Mouse (Mus musculus): ENCODE results near the gene Brat1.

Gene Brat1

GRCm38 (mm10) chr5:140702103-140702513, 2.7 kb upstream of the Brat1 start, which contains the start of gene Iqce:
Iqce (minus strand) TSS chr5:140702378.
- peak; percentile 99 for DNase-seq

GRCm38 (mm10) chr5:140702618-140703175, 2.1 kb upstream of the Brat1 start:
- DNase-seq, result peak; percentile 26 to 33

- DNase-seq, result peak; percentile 17 to 32
Measured at GRCm38 (mm10) chr5:140703480-140704377, 1.1 kb upstream of the Brat1 start.

- DNase-seq, result no peak
Measured at GRCm38 (mm10) chr5:140705501-140706171, 825 bp downstream of the Brat1 start.

- DNase-seq, result no peak
Measured at GRCm38 (mm10) chr5:140710315-140710714, 5.5 kb downstream of the Brat1 start.

- DNase-seq, result no peak
Measured at GRCm38 (mm10) chr5:140711040-140711439, 6.2 kb downstream of the Brat1 start.

GRCm38 (mm10) chr5:140720773-140721172, 16.0 kb downstream of the Brat1 start:
- DNase-seq, result no peak

- DNase-seq, result no peak
Measured at GRCm38 (mm10) chr5:140722121-140722520, 17.3 kb downstream of the Brat1 start.

GRCm38 (mm10) chr5:140723822-140724221, 19.0 kb downstream of the Brat1 start, which contains the start of gene Amz1:
Amz1 (plus strand) TSS chr5:140724127.
- peak in 1 of 2 experiments; percentile 56 for DNase-seq

GRCm38 (mm10) chr5:140726062-140726839, 21.4 kb downstream of the Brat1 start:
- peak; percentile 42 to 58 for DNase-seq

- DNase-seq, result peak; percentile 33
Measured at GRCm38 (mm10) chr5:140726946-140727740, 22.3 kb downstream of the Brat1 start.

GRCm38 (mm10) chr5:140731040-140731797, 26.4 kb downstream of the Brat1 start:
- DNase-seq, result no peak

GRCm38 (mm10) chr5:140732195-140732594, 27.4 kb downstream of the Brat1 start:
- DNase-seq, result no peak

- DNase-seq, result no peak
Measured at GRCm38 (mm10) chr5:140733336-140733735, 28.5 kb downstream of the Brat1 start.

- no peak for DNase-seq
Measured at GRCm38 (mm10) chr5:140735297-140735696, 30.5 kb downstream of the Brat1 start.

GRCm38 (mm10) chr5:140736166-140736565, 31.4 kb downstream of the Brat1 start:
- DNase-seq, result no peak

GRCm38 (mm10) chr5:140739813-140740212, 35.0 kb downstream of the Brat1 start:
- DNase-seq, result no peak

- no peak for DNase-seq
Measured at GRCm38 (mm10) chr5:140741040-140741439, 36.2 kb downstream of the Brat1 start.

- DNase-seq, result no peak
Measured at GRCm38 (mm10) chr5:140741877-140742276, 37.1 kb downstream of the Brat1 start.

- DNase-seq, result peak; percentile 29 to 56
Measured at GRCm38 (mm10) chr5:140743706-140744131, 38.9 kb downstream of the Brat1 start.

- no peak for DNase-seq
Measured at GRCm38 (mm10) chr5:140748425-140748824, 43.6 kb downstream of the Brat1 start.

All from cerebellum, postnatal 14 days (tissue).